Mouse (Mus musculus): ENCODE data around the gene Stac2. TPM values are rescaled to one million over a fixed set of nuclear protein-coding genes. Genes with fewer than 3 reads are reported as not detected.

Gene Stac2
- polyA plus RNA-seq, 1 experiment from 2014 or later: 0.59 TPM

DNA sequence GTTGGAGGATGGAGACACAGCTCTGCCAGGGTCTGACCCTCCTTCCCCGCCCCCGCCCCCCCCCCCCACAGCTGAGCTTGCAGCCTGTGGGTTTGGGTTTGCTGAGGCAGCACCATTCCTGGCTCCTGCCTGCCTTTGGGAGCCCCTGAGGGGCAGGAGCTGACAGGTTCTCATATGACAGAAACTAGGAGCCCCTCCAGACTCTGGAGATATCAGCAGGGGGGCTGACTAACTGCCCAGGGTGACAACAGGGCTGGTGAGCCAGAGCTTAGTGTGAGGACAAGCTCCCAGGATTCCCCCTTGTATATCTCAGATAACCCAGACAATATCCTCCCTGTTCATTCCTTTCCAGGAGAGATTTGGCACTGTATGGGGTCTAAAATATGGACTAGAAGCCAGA lies 2.3 kb downstream of the Stac2 start:
- no peak for ATAC-seq (ENCODE audit: insufficient number of reproducible peaks, insufficient read depth, low FRiP score, low read depth)
- Histone ChIP-seq H3K4me1 (ENCODE audit: control insufficient read depth in 2 of 2, insufficient read depth in 2 of 2, low read length in 2 of 2) (peaks cover 7 to 27% of the 10 kb centered on the region in 2 experiments), H3K27me3 (ENCODE audit: control insufficient read depth, insufficient read depth, low read length) (peaks cover 45% of the 10 kb centered on the region), H3K36me3 (ENCODE audit: control insufficient read depth, insufficient read depth, low read length) (no peaks in the 10 kb centered on the region), H3K9ac (ENCODE audit: low read length) (no peak overlapping the region), H3K27ac (replicated peaks in 1 of 2; ENCODE audit: control insufficient read depth in 1 of 2, insufficient read depth in 1 of 2, low read depth in 2 of 2, low read length in 2 of 2) (no peak overlapping the region), H3K4me3 (ENCODE audit: control insufficient read depth in 1 of 2, insufficient read depth in 1 of 2, low read depth in 1 of 2, low read length in 2 of 2) (no peak overlapping the region), H3K9me3 (ENCODE audit: control insufficient read depth, low read length) (no peaks in the 10 kb centered on the region), H3K4me2 (ENCODE audit: low read length) (0 out of 2 replicates have a peak overlapping the region, but pooled peaks have one; percentile 84)
- 29% methylated on average over 2 of the region's 2 CpGs for WGBS

DNA sequence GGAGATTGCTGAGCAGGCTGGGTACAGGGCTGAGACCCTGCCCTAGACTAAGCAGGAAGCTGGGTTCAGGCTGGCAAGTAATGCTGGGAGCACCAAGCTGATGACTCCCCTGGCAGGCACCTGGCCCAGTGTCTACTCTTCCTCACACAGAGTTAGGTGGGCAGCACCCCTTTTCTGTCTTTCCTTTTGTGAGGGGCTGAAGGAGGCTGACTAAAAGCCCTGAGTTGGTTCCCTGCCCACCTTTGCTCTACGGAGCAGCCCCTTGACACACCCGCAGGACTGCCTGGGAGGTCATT lies 2.8 kb downstream of the Stac2 start:
- H3K4me3 ChIP-seq (ENCODE audit: control insufficient read depth in 1 of 2, insufficient read depth in 1 of 2, low read depth in 1 of 2, low read length in 2 of 2): no peak overlapping the region
- no peak for ATAC-seq (ENCODE audit: insufficient number of reproducible peaks, insufficient read depth, low FRiP score, low read depth)
- H3K4me2 ChIP-seq (ENCODE audit: low read length): no peak overlapping the region
- no peaks in the 10 kb centered on the region for H3K9me3 ChIP-seq (ENCODE audit: control insufficient read depth, low read length)
- H3K27ac ChIP-seq (replicated peaks in 1 of 2; ENCODE audit: control insufficient read depth in 1 of 2, insufficient read depth in 1 of 2, low read depth in 2 of 2, low read length in 2 of 2): no peak overlapping the region
- H3K9ac ChIP-seq (ENCODE audit: low read length): no peak overlapping the region
- WGBS: 24% methylated on average over 2 of the region's 2 CpGs
- H3K36me3 ChIP-seq (ENCODE audit: control insufficient read depth, insufficient read depth, low read length): no peaks in the 10 kb centered on the region
- H3K27me3 ChIP-seq (ENCODE audit: control insufficient read depth, insufficient read depth, low read length): peaks cover 42% of the 10 kb centered on the region
- peaks cover 7 to 27% of the 10 kb centered on the region in 2 experiments for H3K4me1 ChIP-seq (ENCODE audit: control insufficient read depth in 2 of 2, insufficient read depth in 2 of 2, low read length in 2 of 2)

DNA sequence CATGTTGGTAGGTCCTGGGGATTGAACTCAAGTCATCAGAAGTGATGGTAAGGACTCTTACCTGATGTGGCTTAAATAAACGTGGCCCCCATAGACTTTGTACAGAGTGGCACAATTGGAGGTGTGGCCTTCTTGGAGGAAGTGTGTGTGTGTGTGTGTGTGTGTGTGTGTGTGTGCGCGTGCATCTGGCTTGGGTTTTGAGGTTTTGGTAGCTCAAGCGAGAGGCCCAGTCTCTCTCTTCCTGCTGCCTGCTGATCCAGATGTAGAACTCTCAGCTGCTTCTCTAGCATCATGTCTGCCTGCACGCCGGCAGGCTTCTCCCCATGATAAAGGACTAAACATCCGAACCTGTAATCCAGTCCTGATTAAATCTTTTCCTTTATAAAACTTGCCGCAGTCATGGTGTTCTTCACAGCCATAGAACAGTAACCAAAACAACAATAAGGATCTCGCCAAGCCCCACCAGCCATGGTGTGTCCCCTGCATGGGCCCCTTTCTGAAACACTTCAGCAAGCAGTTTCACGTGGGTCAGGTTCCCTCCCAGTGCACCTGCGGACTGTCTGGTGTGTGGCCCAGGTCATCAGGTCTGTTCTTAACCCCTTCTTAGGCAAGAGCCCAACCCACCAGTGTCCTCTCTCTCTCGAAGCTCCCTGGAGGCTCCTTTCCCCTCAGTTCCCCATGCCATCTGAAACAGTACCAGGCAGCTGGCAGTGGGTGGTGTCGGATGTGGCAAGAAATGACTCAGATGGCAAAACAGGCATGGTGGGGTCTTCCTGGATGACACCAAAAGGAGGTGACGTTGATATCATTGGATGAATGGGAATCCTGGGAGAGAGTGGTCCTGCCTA lies 3.4 kb downstream of the Stac2 start:
- Histone ChIP-seq H3K36me3 (ENCODE audit: control insufficient read depth, insufficient read depth, low read length) (no peaks in the 10 kb centered on the region), H3K4me2 (ENCODE audit: low read length) (no peak overlapping the region), H3K4me1 (ENCODE audit: control insufficient read depth in 2 of 2, insufficient read depth in 2 of 2, low read length in 2 of 2) (peaks cover 7 to 27% of the 10 kb centered on the region in 2 experiments), H3K4me3 (ENCODE audit: control insufficient read depth in 1 of 2, insufficient read depth in 1 of 2, low read depth in 1 of 2, low read length in 2 of 2) (no peak overlapping the region), H3K9me3 (ENCODE audit: control insufficient read depth, low read length) (no peaks in the 10 kb centered on the region), H3K27ac (replicated peaks in 1 of 2; ENCODE audit: control insufficient read depth in 1 of 2, insufficient read depth in 1 of 2, low read depth in 2 of 2, low read length in 2 of 2) (no peak overlapping the region), H3K27me3 (ENCODE audit: control insufficient read depth, insufficient read depth, low read length) (peaks cover 40% of the 10 kb centered on the region), H3K9ac (ENCODE audit: low read length) (no peak overlapping the region)
- WGBS: 73% methylated on average over 14 of the region's 14 CpGs
- ATAC-seq (ENCODE audit: insufficient number of reproducible peaks, insufficient read depth, low FRiP score, low read depth): no peak

DNA sequence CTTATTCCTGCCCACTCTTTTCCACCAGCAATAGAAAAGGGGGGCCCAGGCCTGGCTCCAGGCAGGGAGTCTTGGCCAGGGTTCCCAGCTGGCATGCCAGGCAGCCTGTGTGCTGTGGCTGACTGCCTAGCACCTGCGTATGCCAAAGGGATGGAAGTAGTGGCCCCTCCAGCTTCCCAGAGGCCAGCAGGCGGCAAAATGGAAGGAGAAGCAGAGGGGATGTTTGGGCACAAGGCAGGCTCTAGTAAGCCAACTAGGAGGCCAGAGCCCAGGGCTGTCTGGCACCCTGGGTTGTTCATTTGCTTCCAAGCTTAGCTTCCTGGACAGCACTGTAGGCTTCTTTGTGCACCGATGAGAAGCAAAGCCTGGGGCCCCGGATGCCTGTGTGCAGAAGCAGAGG lies 5.5 kb downstream of the Stac2 start:
- ATAC-seq (ENCODE audit: insufficient number of reproducible peaks, insufficient read depth, low FRiP score, low read depth): no peak
- no peaks in the 10 kb centered on the region for H3K9me3 ChIP-seq (ENCODE audit: control insufficient read depth, low read length)
- no peak overlapping the region for H3K4me2 ChIP-seq (ENCODE audit: low read length)
- H3K9ac ChIP-seq (ENCODE audit: low read length): no peak overlapping the region
- no peak overlapping the region for H3K27ac ChIP-seq (replicated peaks in 1 of 2; ENCODE audit: control insufficient read depth in 1 of 2, insufficient read depth in 1 of 2, low read depth in 2 of 2, low read length in 2 of 2)
- peaks cover 7 to 25% of the 10 kb centered on the region in 2 experiments for H3K4me1 ChIP-seq (ENCODE audit: control insufficient read depth in 2 of 2, insufficient read depth in 2 of 2, low read length in 2 of 2)
- no peaks in the 10 kb centered on the region for H3K36me3 ChIP-seq (ENCODE audit: control insufficient read depth, insufficient read depth, low read length)
- H3K4me3 ChIP-seq (ENCODE audit: control insufficient read depth in 1 of 2, insufficient read depth in 1 of 2, low read depth in 1 of 2, low read length in 2 of 2): no peak overlapping the region
- H3K27me3 ChIP-seq (ENCODE audit: control insufficient read depth, insufficient read depth, low read length): peaks cover 28% of the 10 kb centered on the region
- 82% methylated on average over 4 of the region's 4 CpGs for WGBS

DNA sequence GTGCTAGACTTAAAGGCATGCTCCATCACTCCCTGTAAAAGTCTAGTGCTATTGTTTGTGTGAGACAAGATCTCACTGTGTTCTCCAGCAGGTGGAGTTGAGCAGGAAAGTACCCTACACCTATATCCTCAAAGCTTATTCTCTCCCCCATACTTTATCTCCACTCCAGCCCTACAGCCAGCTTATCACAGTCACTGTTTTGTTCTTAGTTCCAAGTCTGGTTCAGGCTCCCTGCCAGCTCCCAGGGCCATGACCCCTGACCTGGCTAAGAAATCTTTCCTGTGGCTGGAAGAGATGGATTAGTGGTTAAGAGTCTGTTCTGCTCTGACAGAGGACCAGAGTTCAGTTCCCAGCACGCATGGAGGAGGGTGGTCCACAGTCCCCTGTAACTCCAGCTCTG lies 6.8 kb downstream of the Stac2 start:
- WGBS: 61% methylated on average over 1 of the region's 1 CpGs
- Histone ChIP-seq H3K4me1 (ENCODE audit: control insufficient read depth in 2 of 2, insufficient read depth in 2 of 2, low read length in 2 of 2) (peaks cover 4 to 14% of the 10 kb centered on the region in 2 experiments), H3K27ac (replicated peaks in 1 of 2; ENCODE audit: control insufficient read depth in 1 of 2, insufficient read depth in 1 of 2, low read depth in 2 of 2, low read length in 2 of 2) (no peak overlapping the region), H3K27me3 (ENCODE audit: control insufficient read depth, insufficient read depth, low read length) (peaks cover 18% of the 10 kb centered on the region), H3K4me3 (ENCODE audit: control insufficient read depth in 1 of 2, insufficient read depth in 1 of 2, low read depth in 1 of 2, low read length in 2 of 2) (no peak overlapping the region), H3K36me3 (ENCODE audit: control insufficient read depth, insufficient read depth, low read length) (no peaks in the 10 kb centered on the region), H3K9me3 (ENCODE audit: control insufficient read depth, low read length) (no peaks in the 10 kb centered on the region), H3K9ac (ENCODE audit: low read length) (no peak overlapping the region), H3K4me2 (ENCODE audit: low read length) (no peak overlapping the region)
- ATAC-seq (ENCODE audit: insufficient number of reproducible peaks, insufficient read depth, low FRiP score, low read depth): no peak

DNA sequence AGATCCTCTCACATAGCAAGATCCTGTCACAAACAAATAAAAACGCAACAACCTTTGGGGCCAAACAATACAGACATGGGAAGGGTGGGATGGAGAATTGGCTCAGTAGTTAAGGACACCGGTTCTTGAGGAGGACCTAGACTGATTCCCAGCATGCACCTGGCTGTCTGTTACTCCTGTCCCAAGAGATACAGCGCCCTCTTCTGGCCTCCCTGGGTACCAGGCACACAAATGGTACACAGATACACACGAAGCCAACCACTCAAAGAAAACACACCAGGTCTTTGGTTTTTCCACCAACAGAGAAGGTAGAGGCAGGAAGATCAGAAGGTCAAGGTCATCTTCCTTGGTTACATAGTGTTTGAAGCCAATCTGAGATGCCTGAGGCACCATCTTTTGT lies 7.7 kb downstream of the Stac2 start:
- Histone ChIP-seq H3K9me3 (ENCODE audit: control insufficient read depth, low read length) (no peaks in the 10 kb centered on the region), H3K4me1 (ENCODE audit: control insufficient read depth in 2 of 2, insufficient read depth in 2 of 2, low read length in 2 of 2) (peaks cover 2 to 5% of the 10 kb centered on the region in 2 experiments; a peak in 3 of 4 replicates), H3K36me3 (ENCODE audit: control insufficient read depth, insufficient read depth, low read length) (no peaks in the 10 kb centered on the region), H3K4me2 (ENCODE audit: low read length) (no peak overlapping the region), H3K27ac (replicated peaks in 1 of 2; ENCODE audit: control insufficient read depth in 1 of 2, insufficient read depth in 1 of 2, low read depth in 2 of 2, low read length in 2 of 2) (no peak overlapping the region), H3K27me3 (ENCODE audit: control insufficient read depth, insufficient read depth, low read length) (peaks cover 9% of the 10 kb centered on the region), H3K9ac (ENCODE audit: low read length) (no peak overlapping the region), H3K4me3 (ENCODE audit: control insufficient read depth in 1 of 2, insufficient read depth in 1 of 2, low read depth in 1 of 2, low read length in 2 of 2) (no peak overlapping the region)
- ATAC-seq (ENCODE audit: insufficient number of reproducible peaks, insufficient read depth, low FRiP score, low read depth): no peak
- 72% methylated on average over 4 of the region's 4 CpGs for WGBS

DNA sequence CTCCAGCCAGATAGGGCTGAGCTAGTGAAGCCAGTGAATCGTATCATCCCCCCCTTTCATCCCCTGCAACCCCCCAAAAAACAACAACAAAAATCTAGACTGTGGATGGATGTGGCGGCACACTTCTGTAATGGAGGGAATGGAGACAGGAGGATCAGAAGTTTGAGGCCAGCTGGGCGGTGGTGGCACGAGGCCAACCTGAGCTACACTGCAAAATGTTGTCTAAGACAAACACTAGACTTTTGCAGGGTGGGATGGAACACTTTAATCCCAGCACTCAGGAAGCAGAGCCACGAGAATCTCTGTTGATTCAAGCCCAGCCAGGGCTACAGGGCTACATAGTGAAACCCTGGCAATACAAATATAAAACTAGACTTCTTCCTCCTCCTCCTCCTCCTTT lies 9.2 kb downstream of the Stac2 start:
- no peaks in the 10 kb centered on the region for H3K27me3 ChIP-seq (ENCODE audit: control insufficient read depth, insufficient read depth, low read length)
- H3K4me1 ChIP-seq (ENCODE audit: control insufficient read depth in 2 of 2, insufficient read depth in 2 of 2, low read length in 2 of 2): peaks cover 0 to 5% of the 10 kb centered on the region in 2 experiments; a peak in 2 of 4 replicates
- H3K4me2 ChIP-seq (ENCODE audit: low read length): no peak overlapping the region
- no peak overlapping the region for H3K4me3 ChIP-seq (ENCODE audit: control insufficient read depth in 1 of 2, insufficient read depth in 1 of 2, low read depth in 1 of 2, low read length in 2 of 2)
- no peak overlapping the region for H3K9ac ChIP-seq (ENCODE audit: low read length)
- WGBS: 54% methylated on average over 5 of the region's 5 CpGs
- no peak overlapping the region for H3K27ac ChIP-seq (replicated peaks in 1 of 2; ENCODE audit: control insufficient read depth in 1 of 2, insufficient read depth in 1 of 2, low read depth in 2 of 2, low read length in 2 of 2)
- H3K9me3 ChIP-seq (ENCODE audit: control insufficient read depth, low read length): no peaks in the 10 kb centered on the region
- no peak for ATAC-seq (ENCODE audit: insufficient number of reproducible peaks, insufficient read depth, low FRiP score, low read depth)
- H3K36me3 ChIP-seq (ENCODE audit: control insufficient read depth, insufficient read depth, low read length): no peaks in the 10 kb centered on the region

DNA sequence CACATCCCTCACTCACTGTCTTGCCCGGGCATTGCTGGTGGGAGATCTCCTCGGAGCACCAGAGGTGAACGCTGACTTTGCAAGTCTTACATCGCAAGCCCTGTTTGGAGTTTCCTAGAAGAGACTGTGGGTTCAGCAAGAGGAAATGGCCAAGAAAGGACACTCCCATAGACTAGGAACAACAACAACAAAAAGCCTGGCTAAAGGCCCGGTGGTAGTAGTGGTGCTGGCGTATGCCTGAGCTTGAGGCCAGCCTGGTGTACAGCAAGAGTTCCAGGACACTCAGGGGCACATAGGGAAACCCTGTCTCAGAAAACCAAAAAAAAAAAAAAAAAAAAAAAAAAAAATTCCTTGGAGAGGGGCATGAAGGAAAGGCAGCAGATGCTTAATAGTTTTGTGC lies 10.5 kb downstream of the Stac2 start:
- Histone ChIP-seq H3K4me3 (ENCODE audit: control insufficient read depth in 1 of 2, insufficient read depth in 1 of 2, low read depth in 1 of 2, low read length in 2 of 2) (no peak overlapping the region), H3K27me3 (ENCODE audit: control insufficient read depth, insufficient read depth, low read length) (no peaks in the 10 kb centered on the region), H3K36me3 (ENCODE audit: control insufficient read depth, insufficient read depth, low read length) (no peaks in the 10 kb centered on the region), H3K27ac (replicated peaks in 1 of 2; ENCODE audit: control insufficient read depth in 1 of 2, insufficient read depth in 1 of 2, low read depth in 2 of 2, low read length in 2 of 2) (no peak overlapping the region), H3K9ac (ENCODE audit: low read length) (no peak overlapping the region), H3K4me1 (ENCODE audit: control insufficient read depth in 2 of 2, insufficient read depth in 2 of 2, low read length in 2 of 2) (peaks cover 0 to 5% of the 10 kb centered on the region in 2 experiments; a peak in 2 of 4 replicates), H3K9me3 (ENCODE audit: control insufficient read depth, low read length) (no peaks in the 10 kb centered on the region), H3K4me2 (ENCODE audit: low read length) (no peak overlapping the region)
- no peak for ATAC-seq (ENCODE audit: insufficient number of reproducible peaks, insufficient read depth, low FRiP score, low read depth)
- 72% methylated on average over 6 of the region's 6 CpGs for WGBS

Measured in heart, embryonic 14.5 days (tissue).